Mouse (Mus musculus): ENCODE measurements around the gene Tmem37. TPM values are rescaled to one million over a fixed set of nuclear protein-coding genes. Genes with fewer than 3 reads are reported as not detected.
"Not testable (repeated sequence)": the region's sequence is repeated elsewhere in the genome, so short reads cannot be mapped to it uniquely, and the experiment has no call there.

The Tmem37 gene
- polyA plus RNA-seq, 1 experiment from 2014 or later = 7.3 TPM

DNA sequence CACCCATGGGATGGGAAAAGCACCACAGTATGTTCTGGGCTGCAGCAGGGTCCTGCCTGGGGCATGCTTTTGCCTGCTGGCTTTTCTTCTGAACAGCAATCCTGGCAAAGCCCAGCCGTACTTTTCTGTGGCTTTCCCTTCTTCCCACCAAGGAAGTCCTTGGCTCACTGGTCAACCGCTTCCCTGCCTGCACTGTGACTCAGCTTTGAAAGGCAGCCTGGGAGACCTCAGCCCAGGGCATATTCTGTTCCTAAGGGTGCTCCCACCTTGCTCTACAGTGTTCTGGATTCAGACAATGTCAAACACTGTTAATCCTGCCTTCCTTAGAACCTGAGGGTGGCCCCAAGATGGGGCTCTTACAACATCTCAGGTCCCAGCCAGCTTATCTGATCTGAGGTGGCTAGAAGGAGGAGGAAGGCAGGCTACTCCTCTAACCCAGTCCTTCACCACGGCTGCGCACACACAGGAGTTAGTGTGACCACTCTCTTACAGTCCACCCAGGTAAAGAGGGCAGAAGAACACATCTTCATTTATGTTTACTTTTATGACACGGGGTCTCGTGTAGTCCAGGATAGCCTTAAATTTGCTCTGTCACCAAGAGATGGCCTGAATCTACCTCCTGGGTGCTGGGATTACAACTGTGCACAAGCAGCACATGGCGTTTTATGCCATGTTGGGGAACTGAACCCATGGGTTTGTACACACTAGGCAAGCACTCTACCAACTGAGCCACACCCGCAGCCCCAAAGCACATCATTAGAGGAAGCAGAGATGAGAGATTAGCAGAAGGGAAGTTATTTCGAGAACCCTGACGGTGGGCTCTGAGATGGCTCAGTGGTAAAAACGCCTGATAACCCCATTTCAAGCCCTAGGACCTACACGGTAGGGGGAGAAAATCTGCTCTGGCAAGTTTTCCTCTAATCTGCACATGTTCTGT is 38.6 kb upstream of the Tmem37 start:
- no peak overlapping the region for H3K4me2 ChIP-seq
- WGBS = 74% methylated on average over 12 of the region's 12 CpGs
- peaks cover 35% of the 10 kb centered on the region for H3K36me3 ChIP-seq
- H3K4me3 ChIP-seq = no peak overlapping the region
- H3K27me3 ChIP-seq = no peaks in the 10 kb centered on the region
- H3K9ac ChIP-seq = no peak overlapping the region
- ATAC-seq (replicated peaks; ENCODE audit: insufficient number of reproducible peaks, insufficient read depth, low FRiP score, low read depth) = no peak
- H3K27ac ChIP-seq = no peak overlapping the region
- H3K9me3 ChIP-seq (replicated peaks) = no peaks in the 10 kb centered on the region
- H3K4me1 ChIP-seq (replicated peaks) = peaks cover 13% of the 10 kb centered on the region

DNA sequence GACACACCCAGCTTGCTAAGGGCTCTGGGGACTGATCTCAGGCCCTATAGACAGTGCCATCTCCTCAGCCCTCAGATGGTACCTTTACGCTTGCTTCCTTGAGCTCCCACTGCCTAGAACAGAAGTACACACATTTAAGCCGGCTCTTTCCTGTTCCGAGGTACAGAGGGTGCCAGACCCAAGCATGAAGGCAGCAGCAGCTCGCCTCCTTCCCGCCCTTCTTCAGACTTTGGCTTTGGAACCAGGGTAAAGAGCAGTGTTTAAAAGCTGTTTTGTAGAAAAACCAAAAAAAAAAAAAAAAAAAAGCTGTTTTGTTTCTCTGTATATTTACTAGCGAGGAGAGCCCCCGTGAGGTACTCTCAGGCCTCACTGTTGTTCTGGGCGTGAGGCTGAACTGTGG is 37.9 kb upstream of the Tmem37 start:
- H3K9me3 ChIP-seq (replicated peaks) = no peaks in the 10 kb centered on the region
- H3K4me1 ChIP-seq (replicated peaks) = peaks cover 10% of the 10 kb centered on the region
- H3K4me2 ChIP-seq = no peak overlapping the region
- H3K27ac ChIP-seq = no peak overlapping the region
- H3K9ac ChIP-seq = no peak overlapping the region
- no peak for ATAC-seq (replicated peaks; ENCODE audit: insufficient number of reproducible peaks, insufficient read depth, low FRiP score, low read depth)
- peaks cover 35% of the 10 kb centered on the region for H3K36me3 ChIP-seq
- H3K27me3 ChIP-seq = no peaks in the 10 kb centered on the region
- WGBS = 91% methylated on average over 8 of the region's 8 CpGs
- H3K4me3 ChIP-seq = no peak overlapping the region

DNA sequence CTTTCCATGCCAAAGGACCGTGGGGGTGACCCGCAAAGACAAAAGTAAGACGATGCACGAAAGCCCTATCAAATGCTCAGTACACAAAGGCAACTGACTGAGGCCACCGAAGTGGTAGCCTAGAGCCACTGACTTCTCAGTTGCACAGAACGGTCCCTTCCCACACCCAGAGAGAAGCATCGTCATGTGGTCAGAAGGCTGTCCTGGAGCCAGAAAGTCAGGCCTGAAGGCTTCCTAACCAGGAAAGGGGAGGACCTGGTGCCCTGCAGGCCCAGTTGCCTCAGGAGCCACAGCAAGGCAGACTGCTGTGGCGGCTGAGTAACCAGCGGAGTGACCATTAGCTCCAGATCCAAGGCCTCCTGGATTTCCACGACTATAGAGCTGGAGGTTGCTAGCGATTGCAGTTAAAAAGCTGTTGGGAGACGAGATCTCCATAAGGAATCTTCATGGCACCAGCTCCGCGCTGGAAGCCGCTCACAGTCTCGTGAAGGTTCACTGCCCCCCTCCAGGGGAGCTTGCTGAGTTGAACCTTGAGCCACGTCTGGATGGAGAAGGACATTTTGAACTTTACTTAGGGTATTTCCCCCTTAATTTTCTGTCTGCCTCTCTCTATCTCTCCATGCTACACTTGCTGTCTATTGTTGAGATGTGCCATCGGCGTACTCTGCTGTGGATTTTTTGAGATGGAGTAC is 36.0 kb upstream of the Tmem37 start:
- peaks cover 4% of the 10 kb centered on the region; the same call in 1 of the 2 replicates for H3K4me1 ChIP-seq (replicated peaks)
- ATAC-seq (replicated peaks; ENCODE audit: insufficient number of reproducible peaks, insufficient read depth, low FRiP score, low read depth) = no peak
- H3K27ac ChIP-seq = no peak overlapping the region
- peaks cover 22% of the 10 kb centered on the region for H3K36me3 ChIP-seq
- H3K4me2 ChIP-seq = no peak overlapping the region
- 87% methylated on average over 19 of the region's 19 CpGs for WGBS
- H3K9me3 ChIP-seq (replicated peaks) = no peaks in the 10 kb centered on the region
- H3K9ac ChIP-seq = no peak overlapping the region
- H3K27me3 ChIP-seq = no peaks in the 10 kb centered on the region
- H3K4me3 ChIP-seq = no peak overlapping the region

DNA sequence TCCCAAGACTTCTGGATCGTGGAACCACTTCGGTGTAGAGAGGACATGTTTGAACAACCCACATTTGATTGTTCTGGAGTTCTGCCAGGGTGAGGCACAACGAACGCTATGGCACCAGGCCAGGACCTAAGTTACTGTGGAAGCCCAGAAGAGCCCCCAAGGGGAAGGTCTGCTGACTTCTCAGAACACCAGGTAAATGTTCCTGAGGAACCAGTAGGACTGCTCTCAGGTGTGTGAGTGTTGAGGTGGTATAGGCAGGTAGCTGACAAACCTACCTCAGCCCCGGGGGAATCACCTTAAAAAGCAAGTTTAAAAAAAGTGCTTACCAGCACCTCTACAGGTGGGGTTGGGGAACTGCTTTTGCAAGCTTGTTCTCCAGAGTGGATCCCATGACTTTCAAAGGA is 31.7 kb upstream of the Tmem37 start:
- no peak for ATAC-seq (replicated peaks; ENCODE audit: insufficient number of reproducible peaks, insufficient read depth, low FRiP score, low read depth)
- no peaks in the 10 kb centered on the region for H3K9me3 ChIP-seq (replicated peaks)
- peaks cover 4% of the 10 kb centered on the region; the same call in 1 of the 2 replicates for H3K4me1 ChIP-seq (replicated peaks)
- no peak overlapping the region for H3K9ac ChIP-seq
- no peak overlapping the region for H3K27ac ChIP-seq
- H3K36me3 ChIP-seq = no peaks in the 10 kb centered on the region
- H3K4me3 ChIP-seq = no peak overlapping the region
- WGBS = 41% methylated on average over 5 of the region's 5 CpGs
- H3K27me3 ChIP-seq = no peaks in the 10 kb centered on the region
- H3K4me2 ChIP-seq = no peak overlapping the region

DNA sequence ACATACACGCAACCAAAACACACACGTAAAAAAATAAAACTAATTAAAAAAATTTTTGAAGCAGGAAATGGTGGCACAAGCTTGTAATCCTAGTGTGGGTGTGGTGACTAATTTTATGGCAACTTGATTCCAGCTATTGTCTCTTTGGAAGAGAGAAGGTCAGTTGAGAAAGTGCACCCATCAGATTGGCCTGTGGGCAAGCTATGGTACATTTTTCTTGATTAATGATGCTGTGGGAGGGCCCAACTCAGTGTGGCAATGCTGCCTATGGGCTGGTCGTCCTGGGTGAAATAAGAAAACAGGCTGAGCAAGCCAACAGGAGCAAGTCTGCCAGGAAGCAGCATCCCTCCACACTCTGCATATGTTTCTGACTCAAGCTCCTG is 27.3 kb upstream of the Tmem37 start:
- Histone ChIP-seq H3K4me1 (replicated peaks) (peaks cover 4% of the 10 kb centered on the region; the same call in 1 of the 2 replicates), H3K9ac (no peak overlapping the region), H3K27ac (no peak overlapping the region), H3K4me3 (no peak overlapping the region), H3K9me3 (replicated peaks) (no peaks in the 10 kb centered on the region), H3K36me3 (no peaks in the 10 kb centered on the region), H3K4me2 (no peak overlapping the region), H3K27me3 (no peaks in the 10 kb centered on the region)
- ATAC-seq (replicated peaks; ENCODE audit: insufficient number of reproducible peaks, insufficient read depth, low FRiP score, low read depth) = no peak
- WGBS = 77% methylated on average over 3 of the region's 3 CpGs

DNA sequence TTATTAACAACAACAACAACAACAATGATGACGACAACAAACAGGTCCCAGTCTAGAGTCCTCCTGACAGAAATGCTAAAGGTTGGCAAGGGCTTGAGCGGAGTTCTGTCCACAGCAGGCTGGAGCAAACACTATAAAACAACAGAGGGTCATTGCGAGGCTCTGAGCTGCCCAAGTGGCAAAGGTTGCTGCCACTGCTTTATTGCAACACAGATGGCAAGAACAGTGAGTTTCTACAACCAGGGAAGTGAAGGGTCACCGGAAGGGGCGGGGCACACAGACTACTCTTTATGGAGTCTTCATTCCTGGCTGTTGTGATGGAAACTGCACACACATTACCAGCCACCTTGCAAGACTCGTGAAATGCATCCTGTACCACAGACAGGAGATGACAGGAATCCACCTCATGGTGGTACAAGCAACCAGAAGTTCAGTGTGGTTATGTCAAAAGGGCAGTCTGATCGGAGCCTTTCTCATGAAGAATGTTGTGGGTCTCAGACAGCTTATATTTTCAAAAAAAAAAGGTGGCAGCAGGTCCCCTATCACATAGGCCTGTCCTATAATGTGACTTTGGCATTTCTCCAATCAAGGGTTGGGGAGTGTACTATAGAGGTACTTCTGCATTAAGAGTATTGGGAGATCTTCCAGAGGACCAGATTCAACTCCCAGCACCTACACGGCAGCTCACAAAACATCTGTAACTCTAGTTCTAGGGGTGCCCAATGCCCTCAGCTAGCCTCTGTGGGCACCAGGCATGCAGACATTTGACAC is 26.8 kb upstream of the Tmem37 start:
- Histone ChIP-seq H3K4me1 (replicated peaks) (peaks cover 4% of the 10 kb centered on the region; the same call in 1 of the 2 replicates), H3K27ac (no peak overlapping the region), H3K4me2 (no peak overlapping the region), H3K27me3 (no peaks in the 10 kb centered on the region), H3K4me3 (no peak overlapping the region), H3K9me3 (replicated peaks) (no peaks in the 10 kb centered on the region), H3K9ac (no peak overlapping the region), H3K36me3 (no peaks in the 10 kb centered on the region)
- 80% methylated on average over 8 of the region's 8 CpGs for WGBS
- no peak for ATAC-seq (replicated peaks; ENCODE audit: insufficient number of reproducible peaks, insufficient read depth, low FRiP score, low read depth)

DNA sequence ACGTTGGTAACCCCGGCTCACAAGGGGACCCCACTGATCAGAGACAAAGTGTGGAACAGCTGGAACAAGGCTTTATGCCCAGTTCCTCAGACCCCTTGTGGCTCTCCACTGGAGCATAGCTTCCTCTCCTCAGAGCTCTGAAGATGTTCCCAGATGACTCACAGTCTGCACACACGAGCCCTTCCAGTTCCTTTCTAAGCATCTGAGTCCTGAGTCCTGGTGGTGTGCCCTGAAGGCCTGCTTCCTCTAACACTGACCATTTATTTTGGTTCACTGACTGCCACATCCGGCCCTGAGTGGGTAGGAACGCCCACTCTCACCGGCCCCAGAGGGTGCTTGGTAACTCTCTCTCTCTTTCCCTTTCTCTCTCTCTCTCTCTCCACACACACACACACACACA is 25.6 kb upstream of the Tmem37 start:
- no peak for ATAC-seq (replicated peaks; ENCODE audit: insufficient number of reproducible peaks, insufficient read depth, low FRiP score, low read depth)
- no peak overlapping the region for H3K4me2 ChIP-seq
- WGBS = 52% methylated on average over 6 of the region's 6 CpGs
- no peaks in the 10 kb centered on the region for H3K4me1 ChIP-seq (replicated peaks)
- H3K36me3 ChIP-seq = no peaks in the 10 kb centered on the region
- no peak overlapping the region for H3K9ac ChIP-seq
- no peaks in the 10 kb centered on the region for H3K9me3 ChIP-seq (replicated peaks)
- no peak overlapping the region for H3K27ac ChIP-seq
- H3K4me3 ChIP-seq = no peak overlapping the region
- no peaks in the 10 kb centered on the region for H3K27me3 ChIP-seq

DNA sequence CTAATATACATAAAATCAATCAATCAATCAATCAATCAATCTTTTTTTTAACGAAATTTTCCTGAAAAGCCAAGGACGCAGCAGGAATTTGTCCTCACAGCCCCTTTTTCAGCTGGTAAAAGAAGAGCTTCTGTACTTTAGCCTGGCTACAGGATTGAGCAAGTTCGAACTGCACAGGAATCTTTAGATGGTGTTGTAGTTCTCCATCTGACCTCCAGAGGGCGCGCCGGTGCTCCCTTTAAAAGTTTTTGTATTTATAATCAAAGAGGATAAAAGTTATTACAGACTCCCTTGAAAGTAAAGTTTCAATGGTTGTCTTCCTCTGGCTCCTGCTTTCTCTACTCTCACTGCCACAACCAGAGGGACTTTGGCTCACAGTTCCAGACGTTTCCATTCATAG is 24.5 kb upstream of the Tmem37 start:
- 11% methylated on average over 7 of the region's 7 CpGs for WGBS
- Histone ChIP-seq H3K4me2 (no peak overlapping the region), H3K27me3 (no peaks in the 10 kb centered on the region), H3K4me1 (replicated peaks) (no peaks in the 10 kb centered on the region), H3K4me3 (no peak overlapping the region), H3K9ac (no peak overlapping the region), H3K27ac (no peak overlapping the region), H3K9me3 (replicated peaks) (no peaks in the 10 kb centered on the region), H3K36me3 (no peaks in the 10 kb centered on the region)
- ATAC-seq (replicated peaks; ENCODE audit: insufficient number of reproducible peaks, insufficient read depth, low FRiP score, low read depth) = no peak

DNA sequence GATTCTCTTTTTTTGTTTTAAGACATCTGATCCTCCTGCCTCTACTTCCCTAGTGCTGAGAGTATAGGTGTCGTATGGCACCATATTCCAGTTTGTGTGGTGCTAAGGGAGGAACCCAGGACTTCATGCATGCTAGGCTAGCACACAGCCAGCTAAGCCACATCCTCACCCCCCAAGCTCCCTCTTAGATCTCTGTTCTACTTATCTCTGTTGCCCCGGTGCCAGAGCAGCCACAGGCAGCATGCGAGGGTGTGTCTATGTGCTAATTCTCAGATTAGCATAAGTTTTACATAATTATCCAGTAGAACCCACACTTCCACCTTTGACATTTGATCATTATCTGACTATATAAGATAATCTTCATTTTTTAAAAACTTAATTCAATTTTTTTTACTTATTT is 21.0 kb upstream of the Tmem37 start:
- H3K9ac ChIP-seq = no peak overlapping the region
- no peak for ATAC-seq (replicated peaks; ENCODE audit: insufficient number of reproducible peaks, insufficient read depth, low FRiP score, low read depth)
- no peak overlapping the region for H3K4me2 ChIP-seq
- WGBS = 53% methylated on average over 3 of the region's 3 CpGs
- H3K4me3 ChIP-seq = no peak overlapping the region
- H3K27me3 ChIP-seq = no peaks in the 10 kb centered on the region
- no peaks in the 10 kb centered on the region for H3K4me1 ChIP-seq (replicated peaks)
- no peak overlapping the region for H3K27ac ChIP-seq
- H3K9me3 ChIP-seq (replicated peaks) = no peaks in the 10 kb centered on the region
- no peaks in the 10 kb centered on the region for H3K36me3 ChIP-seq

DNA sequence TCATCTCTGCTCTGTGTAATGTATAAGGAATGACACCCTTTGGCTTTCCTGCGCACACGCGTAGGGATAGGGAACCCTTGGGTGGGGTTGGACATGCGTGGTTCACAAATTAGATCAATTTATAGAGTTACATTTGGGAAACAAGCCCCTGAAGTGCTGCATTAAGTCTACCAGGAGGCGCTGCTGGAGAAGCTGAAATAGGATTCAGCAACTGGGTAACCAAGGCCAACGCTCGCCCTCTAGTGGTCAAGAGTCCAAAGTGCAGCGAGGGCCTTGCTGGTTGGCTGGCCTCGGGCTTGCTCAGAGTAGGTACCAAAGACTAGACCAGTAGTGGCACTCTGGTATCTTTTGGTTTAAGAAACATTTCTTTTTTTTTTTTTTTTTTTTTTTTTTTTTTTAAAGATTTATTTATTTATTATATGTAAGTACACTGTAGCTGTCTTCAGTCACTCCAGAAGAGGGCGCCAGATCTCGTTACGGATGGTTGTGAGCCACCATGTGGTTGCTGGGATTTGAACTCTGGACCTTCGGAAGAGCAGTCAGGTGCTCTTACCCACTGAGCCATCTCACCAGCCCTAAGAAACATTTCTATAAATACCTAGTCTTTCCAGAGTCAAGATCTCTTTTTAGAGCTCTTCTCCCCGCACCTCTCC is 19.7 kb upstream of the Tmem37 start:
- not testable (repeated sequence) for ATAC-seq (replicated peaks; ENCODE audit: insufficient number of reproducible peaks, insufficient read depth, low FRiP score, low read depth); H3K9ac ChIP-seq; H3K4me3 ChIP-seq; H3K4me1 ChIP-seq (replicated peaks); H3K27ac ChIP-seq; H3K27me3 ChIP-seq; H3K36me3 ChIP-seq; H3K4me2 ChIP-seq; H3K9me3 ChIP-seq (replicated peaks)
- 46% methylated on average over 11 of the region's 14 CpGs for WGBS

Measured in heart, embryonic 15.5 days (tissue).